Mouse (Mus musculus) CD4-positive, CD25-positive, alpha-beta regulatory T cell, adult 4 months (primary cell): ENCODE measurements at regions not wholly inside any gene's neighbourhood (a gene's known extent, or its start where the extent isn't known, plus 50 kb on each side); places are given as distances from the start of the nearest gene placed in this dataset.
"Not testable (repeated sequence)": the region's sequence is repeated elsewhere in the genome, so short reads cannot be mapped to it uniquely, and the experiment has no call there.

ENCODE experiments used
- ATAC-seq: one replicate; pipeline ENCODE4 v1.8.0; 2017

GRCm38 (mm10) chr16:50847693-50848092 is 256.7 kb upstream of the Ccdc54 start:
- no peak for ATAC-seq

GRCm38 (mm10) chr16:50846505-50846904 is 255.6 kb upstream of the Ccdc54 start:
- ATAC-seq, result no peak

GRCm38 (mm10) chr16:50841677-50842580 is 251.0 kb upstream of the Ccdc54 start:
- ATAC-seq, result peak; percentile 69

- peak; percentile 8 for ATAC-seq
These were observed 250.3 kb upstream of the Ccdc54 start for GRCm38 (mm10) chr16:50841205-50841604.

- no peak for ATAC-seq
These were observed 248.7 kb upstream of the Ccdc54 start for GRCm38 (mm10) chr16:50839665-50840064.

- no peak for ATAC-seq
These were observed 246.5 kb upstream of the Ccdc54 start for GRCm38 (mm10) chr16:50837416-50837815.

GRCm38 (mm10) chr16:50836457-50836856 is 245.5 kb upstream of the Ccdc54 start:
- no peak for ATAC-seq

DNA sequence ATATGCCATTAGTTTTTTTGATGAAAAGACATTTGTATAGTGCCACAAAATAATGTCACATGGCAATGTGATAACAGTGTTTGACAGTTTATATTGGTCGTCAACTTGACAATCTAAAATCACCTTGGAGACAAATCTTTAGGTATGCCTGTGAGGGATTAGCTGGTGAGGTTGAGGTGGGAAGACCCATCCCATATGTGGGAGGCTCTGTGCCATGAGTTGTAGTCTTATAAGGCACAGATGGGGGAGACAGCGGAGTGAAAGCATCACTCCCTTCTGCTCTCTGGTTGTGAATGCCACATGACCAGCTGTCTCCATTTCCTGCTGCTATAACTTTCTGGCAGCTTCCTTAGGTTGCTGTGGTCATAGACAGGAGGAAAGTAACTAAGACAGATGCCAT is 242.4 kb upstream of the Ccdc54 start:
- ATAC-seq, result no peak

DNA sequence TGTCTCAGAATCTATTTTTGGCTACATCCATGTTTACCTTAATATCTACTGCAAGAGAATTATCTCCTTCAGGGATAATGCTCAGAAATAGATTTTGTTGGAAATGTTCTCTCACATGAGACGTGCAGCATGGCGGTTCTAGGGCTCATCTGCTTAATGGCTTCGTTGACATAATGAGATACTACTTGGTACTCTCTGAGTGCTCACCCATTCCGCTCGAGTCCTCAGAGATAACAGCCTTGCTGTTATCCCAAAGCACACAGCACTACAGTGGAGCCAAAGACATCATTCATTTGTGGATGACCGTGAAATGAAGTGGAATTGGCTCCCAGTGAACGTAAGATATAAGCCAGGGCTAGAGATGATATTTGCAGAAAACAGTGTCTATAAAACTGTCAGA is 231.4 kb upstream of the Ccdc54 start:
- no peak for ATAC-seq

DNA sequence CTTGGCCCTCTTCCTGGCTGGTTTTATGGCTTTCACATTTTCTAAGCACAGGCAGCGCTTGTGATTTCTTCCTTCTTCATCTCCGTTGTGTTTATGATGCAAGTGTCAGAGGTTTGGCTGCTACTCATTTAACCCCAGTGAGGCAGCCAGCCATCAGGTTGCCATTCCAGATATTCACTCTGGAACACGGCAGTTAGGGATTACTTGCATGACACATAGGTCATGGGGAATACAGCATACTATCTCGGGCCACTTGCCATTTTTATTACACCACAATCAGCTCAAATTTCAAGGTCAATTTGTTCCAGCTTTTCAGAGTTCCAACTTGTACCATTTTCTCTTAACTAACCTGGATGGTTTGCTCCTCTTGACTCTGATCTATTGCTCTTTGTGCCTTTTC is 223.7 kb upstream of the Ccdc54 start:
- ATAC-seq, result no peak

- no peak for ATAC-seq
These were observed 208.3 kb upstream of the Ccdc54 start for GRCm38 (mm10) chr16:50799145-50799794.

DNA sequence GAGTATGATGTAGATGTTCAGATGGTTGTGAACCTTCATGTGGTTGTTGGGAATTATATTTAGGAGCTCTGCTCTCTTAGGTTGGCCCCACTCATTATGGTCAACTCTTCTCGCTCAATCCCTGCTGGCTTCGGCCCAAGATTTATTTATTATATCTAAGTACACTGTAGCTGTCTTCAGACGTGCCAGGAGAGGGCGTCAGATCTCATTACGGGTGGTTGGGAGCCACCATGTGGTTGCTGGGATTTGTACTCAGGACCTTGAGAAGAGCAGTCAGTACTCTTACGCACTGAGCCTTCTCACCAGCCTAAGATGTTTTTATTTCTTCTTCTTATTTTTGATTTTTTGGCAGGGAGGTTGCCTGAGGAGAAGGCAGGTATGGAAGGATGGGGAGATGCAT is 207.1 kb upstream of the Ccdc54 start:
- no peak for ATAC-seq

- ATAC-seq, result no peak
These were observed 202.0 kb upstream of the Ccdc54 start for GRCm38 (mm10) chr16:50792960-50793359.

DNA sequence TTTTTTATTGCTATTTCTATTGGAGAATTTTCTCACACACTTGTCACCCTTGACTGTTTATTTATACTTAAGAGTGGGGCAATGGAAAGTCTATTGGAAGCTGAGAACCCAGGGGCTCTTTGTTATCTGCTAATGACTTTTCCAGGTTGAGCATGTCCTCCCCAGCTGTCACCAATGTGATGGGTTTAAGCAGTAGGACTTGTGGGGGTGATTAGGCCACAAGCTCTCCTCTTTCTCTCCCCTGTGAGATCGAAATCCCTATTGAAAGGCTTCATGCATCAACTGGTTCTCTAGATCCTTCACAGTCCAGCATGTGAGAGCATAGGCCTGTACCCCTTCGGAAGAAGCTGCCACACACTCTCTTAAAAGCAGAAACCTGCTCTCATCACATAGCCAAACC is 201.6 kb upstream of the Ccdc54 start:
- ATAC-seq, result no peak

GRCm38 (mm10) chr16:50788702-50789101 is 197.7 kb upstream of the Ccdc54 start:
- no peak for ATAC-seq

- ATAC-seq, result no peak
These were observed 195.2 kb upstream of the Ccdc54 start for GRCm38 (mm10) chr16:50786199-50786598.

DNA sequence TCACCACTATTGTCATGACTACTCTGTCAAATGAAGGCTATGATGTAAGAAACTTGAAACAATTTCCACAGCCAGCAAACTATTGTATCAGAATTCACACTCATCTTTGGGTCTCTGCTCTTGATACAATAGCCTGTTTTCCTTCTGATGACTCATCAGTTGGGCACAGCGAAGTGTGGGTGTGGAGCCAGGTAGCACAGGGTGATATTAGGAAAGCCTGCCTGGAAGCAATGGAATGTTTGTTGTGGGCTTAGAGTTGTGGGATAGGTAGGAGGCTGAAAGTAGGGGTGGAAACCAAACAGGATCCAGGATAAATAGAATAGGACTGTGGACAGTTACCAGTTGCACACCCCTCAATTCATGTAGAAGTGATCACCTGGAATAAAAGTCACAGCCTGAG is 194.4 kb upstream of the Ccdc54 start:
- ATAC-seq, result no peak

- ATAC-seq, result no peak
These were observed 193.8 kb upstream of the Ccdc54 start for GRCm38 (mm10) chr16:50784651-50785228.

DNA sequence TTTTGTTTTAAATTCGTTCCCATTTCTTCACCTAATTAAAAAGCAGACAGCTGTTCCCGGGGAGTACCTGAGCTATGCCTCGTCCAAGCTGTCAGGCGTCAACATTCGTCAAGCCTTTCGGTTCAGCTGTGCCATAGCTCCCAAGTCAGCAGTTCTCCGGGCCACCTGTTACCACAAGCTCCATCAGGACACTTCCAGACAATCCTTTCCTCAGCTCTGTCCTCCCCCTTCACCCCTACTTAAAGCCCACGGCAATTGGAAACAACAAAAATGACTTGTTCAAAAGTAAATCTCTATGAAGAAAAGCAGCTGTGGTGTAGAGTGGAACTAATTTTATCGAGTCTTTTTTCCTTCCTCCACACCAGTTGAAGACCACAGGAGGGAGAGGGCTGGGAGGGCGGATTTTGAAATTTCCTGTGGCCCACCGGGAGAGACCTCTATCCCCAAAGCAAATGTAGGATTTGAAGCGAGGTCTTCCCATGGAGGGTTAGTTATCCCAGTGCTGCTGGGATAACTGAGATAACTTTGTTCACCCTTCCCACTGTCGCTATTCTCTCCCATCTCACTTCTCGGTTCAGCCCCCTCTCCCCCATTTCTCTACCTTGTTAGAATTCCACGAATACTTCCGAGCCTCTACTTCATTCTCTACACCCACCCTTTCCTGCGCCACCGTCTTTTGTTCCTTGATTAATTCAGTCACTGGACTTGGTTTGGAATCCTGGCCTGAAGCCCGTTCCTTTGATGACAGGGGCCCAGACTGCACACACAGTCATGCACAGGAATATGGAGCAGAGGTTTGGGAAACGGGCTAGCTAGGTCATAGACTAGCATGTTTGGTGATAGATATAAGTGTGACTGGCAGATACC is 193.1 kb upstream of the Ccdc54 start:
- ATAC-seq, result no peak

DNA sequence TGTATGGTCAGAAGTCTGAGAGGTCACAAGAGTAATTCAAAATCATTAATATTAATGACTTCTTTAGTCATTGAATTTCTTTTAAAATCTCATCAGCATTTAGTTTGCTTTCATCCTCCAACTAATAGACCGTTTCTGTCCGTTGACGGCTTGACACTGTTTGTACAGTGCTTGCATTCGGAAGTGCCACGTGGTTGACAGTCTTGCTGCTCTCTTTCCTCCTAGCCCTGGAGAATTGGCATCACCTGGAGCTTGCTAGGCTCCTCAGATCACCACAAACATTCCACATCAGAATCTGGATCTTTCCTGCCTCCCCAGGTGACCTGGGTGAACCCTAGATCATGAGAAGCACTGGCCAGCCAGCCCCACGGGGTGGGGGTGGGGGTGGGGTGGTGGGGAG is 192.3 kb upstream of the Ccdc54 start:
- no peak for ATAC-seq

- no peak for ATAC-seq
These were observed 188.3 kb upstream of the Ccdc54 start for GRCm38 (mm10) chr16:50779030-50779784.

- ATAC-seq, result not testable (repeated sequence)
These were observed 183.7 kb upstream of the Ccdc54 start for GRCm38 (mm10) chr16:50774699-50775098.
